Mouse (Mus musculus): ENCODE results near the gene Rgs8.

The Rgs8 gene

DNA sequence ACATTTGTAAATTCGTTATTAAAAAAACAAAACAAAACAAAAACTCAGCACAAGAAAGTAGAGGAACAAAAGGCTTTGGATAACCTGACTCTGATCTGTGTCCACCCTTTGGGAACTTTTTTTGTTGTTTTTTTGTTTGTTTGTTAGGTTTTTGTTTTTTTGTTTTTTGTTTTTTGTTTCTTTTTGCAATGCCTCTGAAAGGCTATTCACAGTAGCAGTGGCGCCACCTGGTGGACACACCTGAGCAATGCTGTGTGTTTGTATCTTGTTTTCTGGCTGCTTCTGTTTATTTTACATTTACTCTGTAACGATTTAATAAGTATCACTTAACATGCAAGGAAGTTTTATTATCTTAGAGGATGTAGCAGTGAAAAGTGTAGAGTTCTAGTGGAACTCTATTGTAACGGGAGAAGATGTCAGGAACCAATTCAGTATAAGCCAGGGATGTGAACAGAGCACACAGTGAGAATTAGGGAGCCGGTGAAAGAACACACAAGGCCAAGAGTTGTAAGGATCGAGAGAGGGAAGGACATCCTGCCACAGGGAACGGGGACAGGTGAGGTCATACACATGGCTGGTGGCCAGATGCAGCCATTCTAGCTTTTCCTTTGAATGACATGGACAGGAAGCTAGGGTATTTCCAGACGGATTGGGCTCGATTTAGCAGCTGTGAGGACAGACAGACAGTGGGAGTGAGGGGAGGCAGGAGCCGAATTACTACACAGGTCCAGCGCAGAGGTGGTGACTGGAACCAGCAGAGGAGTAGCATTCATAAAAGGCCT, 89.7 kb downstream of the Rgs8 start:
- peak; percentile 91 for DNase-seq (ENCODE audit: low read depth, low spot score)

DNA sequence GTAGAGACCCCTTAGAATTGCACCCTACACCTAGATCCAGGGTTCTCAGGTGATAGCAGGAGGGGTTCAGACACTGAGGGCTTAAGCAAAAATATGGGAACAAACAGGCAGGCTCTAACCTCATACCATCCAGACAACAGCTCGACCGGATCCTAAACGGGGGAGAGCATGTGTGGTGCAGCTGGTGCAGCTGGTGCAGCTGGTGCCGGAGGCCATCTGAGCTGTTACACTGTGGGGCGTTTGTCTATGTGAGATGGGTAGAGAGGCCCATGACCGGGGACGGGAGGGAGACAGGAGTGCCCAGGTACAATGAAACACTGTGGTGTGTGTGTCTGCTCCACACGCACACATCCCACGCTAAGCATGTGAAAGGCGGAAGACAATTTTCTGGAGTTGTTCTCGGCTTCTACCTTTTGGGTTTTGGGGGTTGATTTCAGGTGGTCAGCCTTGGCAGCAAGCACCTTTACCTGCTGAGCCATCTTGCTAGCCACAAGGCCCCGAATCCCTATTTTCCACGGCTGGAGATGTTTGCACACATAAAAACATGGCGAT, 93.4 kb downstream of the Rgs8 start:
- no peak for DNase-seq (ENCODE audit: low read depth, low spot score)

DNA sequence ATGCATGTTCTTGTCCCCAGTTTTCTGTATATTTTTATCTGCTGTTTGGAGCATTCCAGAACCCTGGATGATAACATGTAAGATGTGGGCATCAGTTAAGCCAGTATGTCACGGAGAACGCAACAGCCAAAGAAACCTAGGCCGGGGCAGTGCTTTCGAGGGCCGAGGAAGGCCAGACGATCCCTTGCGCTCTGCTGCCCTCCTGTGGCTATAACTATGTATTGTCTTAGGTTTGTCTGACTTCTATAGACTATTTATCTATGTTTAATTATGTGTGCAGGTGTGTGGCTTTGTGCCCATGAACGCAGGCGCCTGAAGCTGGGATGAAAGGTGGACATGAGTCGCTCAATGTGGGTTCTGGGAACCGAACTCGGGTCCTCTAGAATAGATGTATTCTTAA, 93.9 kb downstream of the Rgs8 start:
- DNase-seq (ENCODE audit: low read depth, low spot score): peak; percentile 80

GRCm38 (mm10) chr1:153747861-153748530, 95.2 kb downstream of the Rgs8 start:
- DNase-seq (ENCODE audit: low read depth, low spot score): no peak

- peak; percentile 22 for DNase-seq (ENCODE audit: low read depth, low spot score)
Observed at GRCm38 (mm10) chr1:153748549-153748948, 95.7 kb downstream of the Rgs8 start.

- peak; percentile 91 for DNase-seq (ENCODE audit: low read depth, low spot score)
Observed at GRCm38 (mm10) chr1:153749211-153749801, 96.5 kb downstream of the Rgs8 start, which contains the start of gene Rnasel. TSS of gene Rnasel (plus strand) at chr1:153749426.
